Mouse (Mus musculus): Measurements from ENCODE around the gene Cfb.

The Cfb gene

DNA sequence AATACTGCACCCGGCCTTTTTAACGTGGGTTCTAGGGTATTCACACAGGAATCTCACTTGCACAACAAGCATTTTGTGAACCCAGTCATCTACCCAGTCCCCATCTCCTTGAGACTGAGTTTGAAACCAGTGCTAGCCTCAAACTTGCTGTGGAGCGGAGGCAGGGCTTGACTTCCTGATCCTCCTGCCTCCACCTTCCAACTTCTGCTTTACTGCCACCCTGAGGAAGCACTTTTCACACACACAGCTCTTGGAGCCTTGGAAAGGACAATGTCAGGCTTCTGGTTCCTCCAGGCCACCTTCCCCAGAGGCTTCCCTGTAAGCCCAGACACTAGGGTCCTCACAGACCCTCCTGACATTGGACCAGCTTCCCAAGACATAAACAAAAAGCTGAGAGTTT, 21.0 kb upstream of the Cfb start:
- no peak for DNase-seq

DNA sequence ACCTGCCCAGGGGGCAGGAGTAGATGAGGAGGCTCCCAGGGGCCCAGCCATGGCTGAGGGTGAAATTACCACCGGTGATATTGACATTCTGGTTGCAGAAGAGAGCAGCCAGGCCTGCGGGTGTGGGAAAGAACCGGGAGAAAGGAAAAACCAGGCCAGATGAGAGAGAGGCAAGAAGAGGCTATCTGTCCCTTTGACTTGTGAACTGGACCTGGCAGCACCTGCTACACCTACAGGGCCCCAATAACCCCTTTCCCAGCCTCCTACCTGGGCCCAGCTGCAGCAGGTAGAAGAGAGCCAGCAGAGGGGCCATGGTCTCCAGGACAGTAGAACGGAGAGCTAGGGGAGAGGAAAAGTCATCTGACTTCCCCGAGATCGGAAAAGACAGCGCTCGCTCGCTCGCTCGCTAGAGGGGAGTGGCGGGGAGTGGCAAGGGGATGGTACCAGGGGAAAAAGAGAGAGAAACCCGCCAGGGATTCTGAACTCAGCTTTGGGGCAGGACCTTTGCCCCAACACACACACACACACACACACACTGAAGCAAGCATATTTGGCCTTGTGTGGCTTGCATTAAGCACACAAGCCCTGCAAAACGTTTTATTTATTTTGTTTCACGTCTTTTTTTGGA, 19.5 kb upstream of the Cfb start, which contains the start of gene Gm20547:
Gm20547 (minus strand) TSS at position 360 of the 628 bp plus-strand sequence.
- peak in 1 of 2 experiments; percentile 37 for DNase-seq

DNA sequence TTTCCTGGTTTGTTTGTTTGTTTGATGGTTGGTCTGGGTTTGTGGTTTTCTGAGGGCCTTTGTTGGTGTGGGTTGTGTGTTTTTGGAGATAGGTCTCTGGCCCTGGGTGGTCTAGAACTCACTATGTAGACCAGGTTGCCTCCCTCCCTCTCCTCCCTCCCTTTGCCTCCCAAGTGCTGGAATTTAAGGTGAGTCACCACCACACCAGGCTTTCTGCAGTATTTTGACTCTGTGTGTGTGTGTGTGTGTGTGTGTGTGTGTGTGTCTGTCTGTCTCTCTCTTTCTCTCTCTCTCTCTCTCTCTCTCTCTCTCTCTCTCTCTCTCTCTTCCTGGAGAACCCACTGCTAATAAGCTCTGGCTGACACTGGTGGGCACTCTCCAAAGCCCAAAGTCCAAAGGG, 18.8 kb upstream of the Cfb start:
- no peak for DNase-seq

DNA sequence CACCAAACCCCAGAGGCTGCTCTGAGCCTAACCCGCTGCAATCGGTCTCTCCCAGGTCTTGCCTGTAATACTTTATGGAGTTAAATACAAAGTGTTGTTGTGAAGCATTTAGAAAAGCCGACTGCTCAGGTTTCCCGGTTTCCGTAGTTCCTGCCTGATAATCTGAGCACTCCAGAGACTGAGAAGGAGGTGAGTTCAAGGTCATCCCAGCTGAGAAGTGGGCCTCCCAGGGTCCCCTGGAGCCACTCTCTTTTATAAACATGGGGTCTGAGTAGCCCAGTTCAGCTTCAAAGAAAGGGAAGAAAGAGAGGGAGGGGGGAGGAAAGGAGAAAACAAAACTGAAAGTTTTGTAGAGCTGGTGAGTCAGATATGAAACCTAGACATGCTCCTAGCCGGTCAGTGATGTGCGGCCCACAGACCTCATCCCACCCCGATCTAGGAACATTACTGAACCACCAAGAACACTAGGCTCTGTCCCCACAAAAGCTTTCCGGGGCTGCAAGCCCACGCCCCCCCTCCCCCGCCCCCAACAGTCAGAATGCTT, 17.1 kb upstream of the Cfb start, which contains the start of gene Zbtb12:
Zbtb12 (plus strand) TSS at position 148 of the 544 bp plus-strand sequence.
- DNase-seq: no peak

DNA sequence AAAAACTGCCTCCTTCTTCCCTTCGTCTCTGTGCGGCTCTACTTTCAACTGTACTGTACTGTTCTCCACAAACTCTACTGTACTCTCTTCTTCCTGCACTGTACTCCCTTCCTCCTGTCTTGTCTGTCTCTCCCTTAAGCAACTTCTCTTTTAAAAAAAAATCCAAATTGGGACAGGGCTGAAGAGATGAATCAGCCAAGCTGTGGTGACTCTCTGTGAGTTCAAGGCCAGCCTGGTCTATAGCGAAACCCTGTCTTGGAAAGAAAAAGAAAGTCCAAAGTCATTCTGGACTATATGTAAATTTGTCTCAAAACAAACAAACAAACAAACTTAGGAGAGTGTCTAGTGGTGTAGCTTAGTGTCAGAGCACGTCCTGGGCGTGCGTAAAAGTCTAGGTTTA, 12.0 kb upstream of the Cfb start:
- DNase-seq: no peak

DNA sequence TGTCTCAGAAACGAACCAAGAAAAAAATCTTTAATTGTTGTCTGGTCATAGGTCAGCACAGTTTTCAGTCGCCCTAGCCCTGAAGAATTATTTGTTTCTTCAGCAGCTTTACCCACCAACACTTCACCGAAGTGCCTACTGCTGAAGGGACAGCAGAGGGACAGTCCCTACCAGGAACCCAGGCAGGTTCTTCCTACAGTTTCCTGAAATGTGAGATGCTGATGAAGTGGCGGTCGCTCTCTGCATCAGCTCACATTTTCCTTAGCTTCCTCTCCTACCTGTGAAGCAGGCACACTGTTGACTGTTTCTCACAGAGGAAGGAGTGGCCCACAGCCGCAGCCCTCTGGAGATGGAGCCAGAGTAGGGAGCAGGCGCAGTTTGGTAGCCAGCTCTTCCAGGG, 3.7 kb upstream of the Cfb start:
- DNase-seq: no peak

DNA sequence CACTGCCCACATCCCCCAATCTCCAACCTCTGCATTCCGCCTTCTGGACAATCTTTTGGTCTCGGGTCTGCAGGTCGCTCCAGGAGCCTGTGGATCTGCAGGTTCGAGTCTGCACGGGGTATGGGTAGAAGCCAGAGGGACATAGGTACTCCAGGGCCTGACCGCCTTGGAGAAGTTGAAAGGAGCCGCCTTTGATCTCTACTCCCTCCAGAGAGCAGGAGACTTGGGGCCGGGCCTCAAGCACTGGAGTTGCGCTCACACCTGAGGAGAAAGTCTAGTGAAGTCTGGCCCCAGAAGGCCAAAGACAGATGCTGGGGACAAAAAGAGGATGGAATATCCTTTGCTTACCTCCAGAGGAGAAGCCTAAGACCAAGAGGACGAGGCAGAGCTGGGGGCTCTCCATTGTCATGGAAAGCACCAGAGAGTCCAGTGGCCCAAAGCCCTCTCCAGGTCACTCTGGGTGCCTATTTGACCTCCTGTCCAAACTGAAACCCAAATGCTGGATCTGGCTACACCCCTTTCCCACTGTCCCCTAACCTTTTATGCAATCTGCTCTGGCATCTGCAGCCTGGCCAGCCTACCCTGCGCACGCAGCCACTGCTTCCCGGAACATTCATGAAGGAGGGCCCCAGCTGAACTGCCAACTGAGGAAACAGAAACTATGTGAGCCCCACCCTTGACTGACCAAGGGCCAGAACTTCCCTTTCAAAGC, 458 bp downstream of the Cfb start:
- DNase-seq: peak; percentile 78

DNA sequence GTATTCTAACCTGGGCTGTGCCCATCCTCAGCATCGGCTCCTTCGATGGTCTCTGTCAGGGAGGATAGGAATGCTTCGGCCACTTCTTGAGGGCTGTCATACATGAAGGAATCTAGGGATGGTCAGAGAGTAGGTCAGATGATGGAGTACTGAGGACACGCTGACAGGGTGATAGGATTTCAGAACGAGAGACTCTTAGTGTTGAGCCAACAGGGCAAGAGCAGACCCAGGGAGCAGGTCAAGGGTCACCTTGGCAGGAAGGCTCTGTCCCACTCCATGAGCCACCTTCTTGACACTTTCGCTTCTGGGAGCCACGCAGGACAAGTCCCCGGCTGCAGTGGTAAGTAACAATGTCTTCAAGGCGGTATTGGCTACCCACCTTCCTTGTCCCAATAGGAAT, 1.8 kb downstream of the Cfb start:
- DNase-seq: peak in 1 of 2 experiments; percentile 28

DNA sequence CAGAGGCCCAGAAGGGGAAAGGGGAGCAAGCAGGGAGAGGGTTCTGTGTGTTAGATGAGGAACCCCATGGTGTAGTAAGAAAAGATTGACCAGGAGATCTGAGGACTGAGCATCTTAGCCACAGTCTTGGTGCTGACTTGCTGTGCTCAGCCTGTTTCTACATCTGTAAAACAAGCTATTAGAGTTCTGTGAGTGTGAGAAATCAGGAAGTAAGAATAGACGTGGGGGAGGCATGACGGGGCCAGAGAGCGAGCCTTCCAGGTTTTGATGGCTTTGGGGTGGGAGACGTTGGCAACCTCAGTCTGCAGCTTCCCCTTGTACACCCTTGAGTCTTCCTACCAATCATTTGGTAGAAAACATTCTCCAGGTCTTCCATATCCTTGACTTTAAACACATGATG, 3.6 kb downstream of the Cfb start:
- DNase-seq: no peak

DNA sequence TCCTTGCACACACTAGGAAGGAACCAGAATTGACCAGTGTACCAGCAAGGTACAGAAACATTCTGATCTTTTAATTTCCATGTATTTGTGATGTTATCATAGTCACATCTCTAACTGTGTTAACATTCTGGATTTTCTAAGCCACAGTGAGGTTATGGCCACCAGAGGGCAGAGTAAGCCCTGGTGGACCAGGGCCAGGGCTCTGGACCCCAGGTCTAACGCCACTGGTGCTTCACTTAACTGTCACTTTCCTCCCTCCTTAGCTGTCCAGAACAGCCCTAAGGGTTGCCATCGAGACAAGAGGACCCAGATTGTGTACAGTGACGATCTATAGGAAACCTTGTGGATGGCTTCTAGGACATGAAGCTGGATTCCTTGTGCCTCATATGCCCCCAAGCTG, 6.5 kb downstream of the Cfb start:
- peak in 1 of 2 experiments; percentile 66 for DNase-seq

DNA sequence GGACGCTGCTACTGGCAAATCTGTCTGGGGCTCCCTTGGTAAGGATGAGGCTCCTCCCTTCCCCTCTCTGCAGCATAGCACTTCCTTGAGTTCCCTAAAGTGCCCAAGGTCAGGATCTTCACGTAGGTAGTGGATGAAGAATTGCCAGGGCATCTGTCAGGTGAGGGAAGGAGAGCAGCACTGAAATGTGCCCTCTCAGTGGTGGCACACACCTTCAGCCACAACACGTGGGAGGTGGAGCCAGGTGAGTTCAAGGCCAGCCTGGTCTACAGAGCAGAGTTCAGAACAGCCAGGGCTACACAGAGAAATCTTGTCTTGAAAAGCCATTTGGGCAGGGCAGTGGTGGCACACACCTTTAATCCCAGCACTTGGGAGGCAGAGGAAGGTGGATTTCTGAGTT, 7.6 kb downstream of the Cfb start:
- no peak for DNase-seq

DNA sequence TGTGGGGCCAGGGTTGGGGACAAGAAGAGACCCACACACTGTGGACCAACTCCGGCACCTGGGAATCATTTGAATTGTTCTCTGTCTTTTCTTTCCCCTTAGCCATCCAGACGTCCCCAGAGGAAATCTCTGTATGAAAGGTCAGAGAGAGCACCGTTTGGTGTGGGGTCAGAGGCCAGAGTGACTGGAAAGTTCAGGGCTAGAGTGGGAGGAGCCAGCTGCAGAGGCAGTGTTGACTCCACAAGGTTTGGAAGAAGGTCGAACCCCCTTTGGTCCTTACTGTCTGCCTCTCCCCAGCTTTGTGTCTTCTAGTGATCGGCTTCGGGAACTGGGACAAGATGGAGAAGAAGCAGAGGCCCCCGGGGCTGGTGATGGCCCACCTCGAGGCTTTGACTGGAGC, 8.8 kb downstream of the Cfb start:
- DNase-seq: no peak

DNA sequence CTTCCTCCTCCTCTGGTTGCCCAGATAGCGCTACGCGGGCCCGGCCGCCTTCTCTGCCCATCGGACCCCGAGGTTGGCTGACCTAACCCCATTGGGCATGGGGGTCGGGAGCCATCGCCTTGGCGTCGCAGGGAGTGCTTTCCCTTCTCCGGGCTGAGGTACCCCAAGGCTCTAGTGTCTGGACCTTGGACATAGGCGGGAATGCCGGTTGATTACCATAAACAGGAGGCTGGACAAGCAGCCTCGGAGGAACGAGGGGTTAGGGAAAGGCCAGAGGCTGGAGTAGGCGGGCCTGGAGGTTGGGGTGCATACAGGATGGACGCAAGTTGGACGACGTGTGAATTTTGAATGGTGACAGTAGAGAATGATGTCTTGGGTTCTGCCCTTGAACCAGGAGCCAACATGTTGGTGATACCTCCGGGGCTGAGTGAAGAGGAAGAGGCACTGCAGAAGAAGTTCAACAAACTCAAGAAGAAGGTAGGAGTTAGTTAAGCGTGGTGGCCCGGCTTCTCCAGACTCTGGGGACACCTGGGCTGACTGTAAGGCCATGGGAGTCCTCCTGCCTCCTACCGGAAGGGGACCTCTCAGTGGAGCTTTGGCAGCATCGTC, 11.7 kb downstream of the Cfb start:
- no peak for DNase-seq

DNA sequence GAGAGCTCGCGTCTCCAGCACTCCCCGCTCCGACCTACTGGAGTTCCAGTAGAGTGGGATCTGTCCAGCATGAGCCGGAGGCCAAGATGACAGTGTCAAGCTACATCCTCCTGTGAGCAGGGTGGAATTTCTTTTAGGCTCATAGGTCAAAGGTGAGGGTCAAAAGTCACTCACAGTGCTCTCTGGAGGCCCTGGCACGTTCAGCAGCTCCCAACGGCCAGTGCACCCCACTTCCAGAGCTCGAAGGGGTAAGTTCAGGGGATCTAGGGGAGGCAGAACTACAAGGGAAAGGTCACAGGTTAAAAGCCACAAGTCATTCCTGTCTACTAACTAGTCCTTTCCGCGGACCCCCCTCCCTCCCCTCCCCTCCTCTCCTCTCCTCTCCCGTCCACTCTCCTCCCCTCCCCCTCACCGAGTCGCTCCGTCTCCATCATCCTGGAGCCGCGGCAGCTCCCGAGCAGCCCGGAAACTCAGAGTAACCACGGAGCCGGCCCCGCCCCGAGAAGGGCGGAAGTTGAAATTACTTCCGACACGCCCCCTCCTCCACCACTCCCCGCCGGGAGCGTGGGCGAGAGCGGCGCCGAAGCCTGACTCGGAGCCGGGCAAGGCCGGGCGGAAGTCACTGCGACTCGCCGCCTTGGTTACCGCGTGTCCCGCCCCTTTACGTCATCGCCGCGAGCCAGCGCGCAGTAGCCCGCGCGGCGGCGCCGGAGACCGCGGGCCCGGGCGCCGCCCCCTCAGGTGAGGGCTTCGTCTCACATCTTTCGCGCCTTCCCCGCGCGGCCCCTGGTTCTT, 12.4 kb downstream of the Cfb start, which contains the start of the genes Skiv2l and Nelfe:
Skiv2l (minus strand) TSS at position 489 of the 795 bp plus-strand sequence.
Nelfe (plus strand) TSS at position 670 of the 795 bp plus-strand sequence.
- DNase-seq: peak; percentile 96 to 97

DNA sequence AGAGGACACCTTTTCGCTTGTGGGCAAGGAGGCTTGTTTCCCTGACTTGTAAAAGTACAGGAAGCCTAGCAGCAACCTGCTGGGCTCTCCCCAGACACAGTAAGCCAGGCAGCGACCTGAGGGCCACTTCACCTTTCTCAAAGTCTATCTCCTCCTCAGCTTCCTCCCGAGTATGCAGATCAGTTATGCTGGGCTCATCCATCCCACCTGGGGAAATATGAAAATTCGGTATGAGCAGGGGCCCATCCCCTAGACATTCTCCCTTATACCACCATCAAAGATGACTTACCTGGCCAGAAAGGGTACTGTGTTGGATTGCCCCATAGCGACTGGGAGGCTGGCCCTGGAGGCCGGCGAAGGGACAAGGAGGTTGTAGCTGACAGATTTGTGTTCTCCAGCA, 14.7 kb downstream of the Cfb start:
- DNase-seq: no peak

DNA sequence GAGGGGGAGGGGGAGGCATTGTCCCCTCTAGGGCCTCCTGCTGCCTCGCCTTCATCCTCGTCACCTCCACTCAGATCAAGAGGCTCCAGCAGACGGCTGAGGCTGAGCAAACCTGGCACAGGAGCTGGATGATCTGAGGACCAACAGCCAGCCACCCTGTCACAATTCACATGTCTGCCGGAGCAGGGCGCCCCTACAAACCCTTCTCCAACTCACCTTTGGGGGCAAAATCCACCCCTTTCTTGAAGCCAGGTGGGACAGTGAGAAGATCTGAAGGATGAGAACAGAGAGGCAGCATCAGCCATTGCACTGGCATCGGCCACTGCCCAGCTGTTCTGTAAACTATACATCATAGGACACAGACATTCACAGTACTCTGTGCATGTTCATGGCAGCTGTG, 15.1 kb downstream of the Cfb start:
- DNase-seq: no peak

DNA sequence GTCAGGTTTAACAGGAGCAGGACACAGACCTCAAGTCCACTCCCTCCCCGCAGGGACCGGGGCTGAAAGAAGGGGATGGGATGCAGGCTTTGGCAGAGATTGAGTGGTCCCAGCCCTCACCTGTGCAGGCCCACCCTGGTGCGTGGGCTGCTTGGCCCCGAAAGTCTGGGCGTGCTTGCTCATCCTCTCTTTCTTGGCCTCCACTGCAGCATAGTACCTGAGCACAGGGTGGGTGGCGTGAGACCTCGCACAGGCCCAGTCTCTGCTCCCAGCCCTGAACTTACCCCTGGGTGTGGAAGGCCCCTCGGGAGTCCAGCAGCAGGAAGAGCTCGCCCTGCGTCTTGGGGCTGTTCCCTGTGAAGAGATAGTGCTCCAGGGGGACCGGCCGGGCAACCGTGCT, 17.4 kb downstream of the Cfb start:
- no peak for DNase-seq

DNA sequence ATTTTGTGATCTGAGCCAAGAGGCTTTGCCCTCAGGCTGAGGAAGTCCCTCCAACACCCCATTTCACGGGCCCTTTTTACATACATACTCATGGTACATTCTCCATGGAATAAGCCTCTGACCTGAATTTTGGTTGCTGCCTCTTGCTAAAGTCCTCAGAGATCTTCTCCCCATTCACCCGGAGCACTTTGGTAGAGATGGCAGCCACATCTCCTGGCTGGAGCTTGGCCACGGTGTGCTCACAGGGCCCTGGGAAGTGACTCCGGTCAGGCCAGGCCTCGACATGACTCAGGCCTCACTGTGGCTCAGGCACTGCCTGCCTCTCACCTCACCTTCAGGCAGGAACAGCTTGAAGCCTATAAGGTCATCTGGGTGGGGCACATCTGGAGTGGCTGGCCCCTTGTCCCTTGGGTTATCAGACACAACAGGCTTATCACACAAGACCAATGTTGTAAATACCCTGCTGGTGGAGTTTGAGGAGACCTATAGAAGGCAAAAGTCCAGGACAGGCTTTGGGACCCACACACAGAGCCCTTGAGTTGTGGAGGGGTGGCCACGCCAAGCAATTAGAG, 21.5 kb downstream of the Cfb start:
- DNase-seq: no peak

DNA sequence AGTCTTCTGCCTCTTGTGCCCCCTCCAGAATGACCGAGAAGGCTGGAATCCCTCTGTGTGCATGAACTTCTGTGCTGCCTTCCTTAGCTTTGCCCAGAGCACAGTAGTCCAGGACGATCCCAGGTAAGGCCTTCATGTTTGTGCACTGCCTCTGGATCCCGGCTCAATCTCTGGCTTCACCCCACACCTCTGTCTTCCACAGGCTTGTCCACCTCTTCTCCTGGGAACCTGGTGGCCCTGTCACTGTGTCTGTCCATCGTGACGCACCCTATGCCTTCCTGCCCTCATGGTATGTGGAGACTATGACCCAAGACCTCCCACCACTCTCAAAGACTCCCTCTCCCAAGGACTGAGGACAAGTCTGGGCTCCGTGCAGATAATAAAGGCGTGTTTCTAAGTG, 23.5 kb downstream of the Cfb start:
- no peak for DNase-seq

DNA sequence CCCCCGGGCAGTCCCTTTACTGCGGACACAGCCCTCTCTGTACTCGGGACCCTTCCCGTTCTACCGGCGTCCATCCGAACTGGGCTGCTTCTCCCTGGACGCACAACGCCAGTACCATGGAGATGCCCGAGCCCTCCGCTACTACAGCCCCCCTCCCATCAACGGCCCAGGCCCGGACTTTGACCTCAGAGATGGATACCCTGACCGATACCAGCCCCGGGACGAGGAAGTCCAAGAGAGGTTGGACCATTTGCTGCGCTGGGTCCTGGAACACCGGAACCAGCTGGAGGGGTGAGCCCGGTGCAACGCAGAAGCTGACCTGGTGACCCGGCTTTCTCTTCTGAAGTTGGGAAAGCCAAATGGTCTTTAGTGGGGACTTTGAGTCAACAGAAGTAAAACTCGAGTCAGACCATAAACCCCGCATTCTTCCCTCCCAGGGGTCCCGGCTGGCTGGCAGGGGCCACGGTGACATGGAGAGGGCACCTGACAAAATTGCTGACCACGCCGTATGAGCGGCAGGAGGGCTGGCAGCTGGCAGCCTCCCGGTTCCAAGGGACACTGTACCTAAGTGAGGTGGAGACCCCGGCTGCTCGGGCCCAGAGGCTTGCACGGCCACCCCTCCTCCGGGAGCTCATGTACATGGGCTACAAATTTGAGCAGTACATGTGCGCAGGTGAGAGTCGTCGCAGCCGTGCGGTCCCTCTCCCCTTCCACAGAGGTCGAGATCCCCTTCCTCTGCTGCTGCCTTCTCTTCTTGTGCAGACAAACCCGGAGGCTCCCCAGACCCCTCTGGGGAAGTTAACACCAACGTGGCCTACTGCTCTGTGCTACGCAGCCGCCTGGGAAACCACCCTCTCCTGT, 24.6 kb downstream of the Cfb start:
- peak in 1 of 2 experiments; percentile 45 for DNase-seq

DNA sequence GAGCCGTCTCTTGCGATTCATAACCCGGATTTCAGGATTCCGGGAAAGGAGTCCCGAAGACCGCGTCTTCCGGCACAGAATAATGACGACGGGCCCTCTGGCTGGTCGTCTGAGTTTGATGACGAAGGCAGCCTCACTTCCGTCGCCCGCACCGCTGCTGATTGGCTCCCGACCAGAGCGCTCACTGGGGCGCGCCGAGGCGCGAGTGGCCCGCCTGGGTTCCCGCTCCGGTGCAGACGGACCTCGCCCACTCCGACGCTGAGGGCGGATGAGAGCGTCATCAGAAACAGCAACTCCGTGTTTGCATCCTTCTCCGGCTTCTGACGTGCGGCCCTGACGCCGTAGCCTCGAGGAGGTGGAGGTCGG, 25.5 kb downstream of the Cfb start, which contains the start of the genes Stk19 and Dxo:
Stk19 (minus strand) TSS at position 90 of the 366 bp plus-strand sequence.
Dxo (plus strand) TSS at position 164 of the 366 bp plus-strand sequence.
- DNase-seq: peak; percentile 95

Data from kidney, adult 8-10 months (tissue).